Mouse (Mus musculus) erythroblast, embryonic 14.5 days (primary cell): ENCODE data around the gene Proser2.

Source experiments
- GATA1 ChIP-seq: IDR thresholded peaks from 2 replicates; pipeline ENCODE4 v1.6.1; 2012; ENCODE audit warnings: low read length, inconsistent platforms, mixed read lengths
- TAL1 ChIP-seq: IDR thresholded peaks from 3 replicates; pipeline ENCODE4 v1.6.1; 2012; ENCODE audit warnings: low read length, inconsistent platforms, mixed read lengths

DNA sequence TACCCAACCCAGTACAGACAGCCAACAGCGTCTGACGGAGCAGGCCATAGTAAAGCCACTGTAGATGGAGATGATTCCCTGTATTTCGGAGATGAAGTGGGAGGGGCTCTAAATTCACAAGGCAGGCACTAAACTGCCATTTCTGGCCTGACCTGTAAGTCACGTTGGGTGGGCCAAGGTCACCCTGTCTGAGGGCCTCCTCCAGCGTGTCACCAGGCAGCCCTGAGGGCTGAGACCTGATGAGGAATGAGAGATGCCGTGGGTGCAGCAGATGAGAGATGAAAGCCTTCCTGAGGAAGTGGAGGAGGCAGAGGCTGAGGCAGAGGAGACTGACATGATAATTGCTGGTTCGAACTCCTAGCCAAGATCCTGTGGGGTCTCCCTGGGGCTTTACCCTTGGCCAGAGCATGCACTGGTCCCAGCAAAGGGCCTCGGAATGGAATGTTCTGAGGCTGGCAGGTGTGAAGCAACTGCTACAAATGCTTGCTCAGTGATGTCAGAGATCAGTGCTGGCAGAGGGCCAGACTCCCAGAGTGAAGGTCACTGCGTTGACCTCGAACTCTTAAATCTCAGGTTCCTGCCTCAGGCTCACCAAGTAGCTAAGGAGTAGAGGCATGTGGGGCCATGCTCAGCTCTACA lies 55.0 kb downstream of the Proser2 start:
- TF ChIP-seq TAL1 = no peak
- no peak for TF ChIP-seq GATA1
